Mouse (Mus musculus) lung, postnatal 14 days (tissue): ENCODE results near the gene Rptor.

Source experiments
- DNase-seq: peaks from one replicate; pipeline ENCODE4 v3.0.0; 2021

The Rptor gene

GRCm38 (mm10) chr11:119661479-119661878 lies 58.8 kb downstream of the Rptor start:
- DNase-seq = peak; percentile 25

GRCm38 (mm10) chr11:119663876-119664275 lies 61.2 kb downstream of the Rptor start:
- no peak for DNase-seq

- DNase-seq = no peak
Measured at GRCm38 (mm10) chr11:119664678-119665307, 62.1 kb downstream of the Rptor start.

GRCm38 (mm10) chr11:119665308-119665702 lies 62.6 kb downstream of the Rptor start:
- DNase-seq = no peak

GRCm38 (mm10) chr11:119666567-119667108 lies 63.9 kb downstream of the Rptor start:
- no peak for DNase-seq

GRCm38 (mm10) chr11:119670690-119671666 lies 68.3 kb downstream of the Rptor start:
- DNase-seq = no peak

DNA sequence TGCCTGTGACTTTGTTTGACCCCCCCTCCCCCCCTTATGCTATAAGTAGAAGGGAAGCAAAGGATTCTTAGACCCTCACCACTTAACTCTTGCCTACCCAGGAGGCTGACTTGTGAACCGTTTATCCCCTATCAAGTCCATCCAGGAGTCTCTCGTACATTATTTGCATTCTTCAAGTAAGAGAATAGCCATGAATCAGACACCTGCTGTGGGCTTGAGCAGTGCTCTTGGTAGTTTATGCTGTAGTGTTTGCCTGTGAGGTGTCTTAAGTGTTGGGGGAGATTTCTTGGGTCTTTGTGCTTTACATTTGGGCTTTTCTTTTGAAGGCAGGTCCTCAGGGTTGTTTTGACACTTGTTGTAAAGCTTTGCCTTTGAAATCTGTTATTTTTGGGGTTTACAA lies 69.3 kb downstream of the Rptor start:
- no peak for DNase-seq

DNA sequence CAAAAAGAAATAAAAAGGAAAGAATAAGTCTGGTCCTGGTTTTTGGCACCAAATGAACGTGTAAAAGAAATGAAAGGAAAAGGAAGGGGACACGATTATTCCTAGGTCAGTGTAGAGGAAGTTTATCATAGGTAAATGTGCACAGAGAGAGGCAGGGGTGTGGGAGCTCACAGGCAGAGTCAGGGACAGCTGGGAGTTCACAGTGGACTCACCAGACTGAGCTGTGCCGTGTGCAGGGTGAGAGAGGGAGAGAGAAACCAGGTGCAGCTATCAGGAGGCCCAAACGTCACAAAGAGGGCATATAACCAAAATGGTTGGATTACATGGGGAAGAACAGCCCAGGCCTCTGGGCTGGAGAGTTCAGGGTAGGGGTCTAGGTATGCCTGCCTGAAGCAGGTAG lies 70.1 kb downstream of the Rptor start:
- DNase-seq = no peak

DNA sequence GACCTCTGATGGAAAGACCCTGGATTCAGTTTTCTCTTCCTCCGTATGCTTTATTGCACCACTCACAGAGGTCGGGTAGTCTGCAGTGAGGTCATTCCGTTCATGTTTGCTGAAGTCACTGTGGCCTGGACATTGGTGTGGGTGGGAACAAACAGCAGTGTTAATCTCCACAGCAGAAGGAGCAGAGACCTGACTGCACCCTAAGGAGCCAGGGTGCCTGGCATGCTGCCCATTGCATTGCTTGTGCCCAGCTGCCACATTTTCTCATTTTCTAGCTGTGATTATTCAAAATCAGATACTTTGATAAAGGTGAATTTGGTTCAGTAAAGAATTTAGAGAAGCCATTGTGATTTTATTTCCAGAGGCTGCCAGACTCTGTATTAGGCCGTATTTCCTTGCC lies 72.1 kb downstream of the Rptor start:
- DNase-seq = no peak

GRCm38 (mm10) chr11:119675546-119675945 lies 72.8 kb downstream of the Rptor start:
- no peak for DNase-seq

- peak; percentile 28 for DNase-seq
Measured at GRCm38 (mm10) chr11:119676751-119677411, 74.2 kb downstream of the Rptor start.

- no peak for DNase-seq
Measured at GRCm38 (mm10) chr11:119678427-119678826, 75.7 kb downstream of the Rptor start.

DNA sequence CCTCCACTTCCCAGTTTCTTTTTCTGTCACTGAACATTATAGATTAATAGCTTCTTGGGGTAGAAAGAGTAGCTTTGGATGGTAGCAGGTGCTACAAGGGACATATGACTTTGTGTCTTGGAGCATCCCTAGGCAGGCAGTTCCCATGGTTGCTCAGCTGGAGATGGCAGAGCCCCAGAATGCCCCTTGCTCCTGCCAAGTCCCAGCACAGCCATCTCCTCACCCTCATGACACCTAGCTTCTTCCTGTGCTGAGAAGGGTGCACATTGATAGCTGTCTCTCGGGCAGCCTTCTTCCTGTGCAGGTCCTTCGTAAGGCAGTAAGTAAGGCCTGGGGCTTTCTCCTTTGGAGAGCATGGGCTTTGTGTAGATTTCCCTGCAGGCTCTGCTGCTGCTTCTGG lies 78.0 kb downstream of the Rptor start:
- DNase-seq = no peak

- DNase-seq = no peak
Measured at GRCm38 (mm10) chr11:119682285-119682684, 79.6 kb downstream of the Rptor start.

- no peak for DNase-seq
Measured at GRCm38 (mm10) chr11:119683796-119684195, 81.1 kb downstream of the Rptor start.

GRCm38 (mm10) chr11:119685477-119685876 lies 82.8 kb downstream of the Rptor start:
- peak; percentile 56 for DNase-seq

DNA sequence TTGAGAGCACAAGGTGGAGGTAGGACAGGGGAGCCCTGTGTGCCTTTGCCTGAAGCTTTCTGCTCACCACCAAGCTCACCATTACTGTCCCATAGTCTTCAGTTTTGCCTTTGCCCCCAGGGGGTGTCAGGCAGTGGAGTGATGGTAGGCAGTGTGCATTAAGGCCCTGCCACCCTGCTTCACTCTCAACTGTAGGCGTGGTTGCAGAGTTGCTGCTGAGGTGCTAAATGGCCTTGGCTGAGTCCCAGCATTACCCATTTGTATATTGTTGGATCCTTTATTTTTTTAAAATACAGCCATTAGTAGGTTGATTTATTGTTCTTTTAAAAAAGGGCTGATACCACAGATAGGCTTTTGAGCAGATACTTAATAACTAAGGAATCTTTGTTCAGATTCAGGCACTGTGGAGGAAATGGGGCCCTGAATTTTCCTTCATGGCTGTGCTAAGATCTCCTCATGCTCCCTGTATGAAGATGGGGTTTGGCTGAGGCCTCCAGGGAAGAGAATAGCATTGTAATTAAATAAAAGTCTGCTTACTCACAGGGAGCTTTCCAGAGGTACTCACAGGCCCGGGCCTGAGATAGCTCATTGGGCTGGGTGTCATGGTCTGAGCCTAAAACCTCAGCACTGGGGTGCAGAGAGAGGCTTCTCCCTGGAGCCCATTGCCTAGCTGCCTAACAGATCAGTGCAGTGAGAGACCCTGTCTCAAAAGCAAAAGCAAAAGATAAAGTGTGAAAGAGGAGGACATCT lies 83.4 kb downstream of the Rptor start:
- DNase-seq = no peak

DNA sequence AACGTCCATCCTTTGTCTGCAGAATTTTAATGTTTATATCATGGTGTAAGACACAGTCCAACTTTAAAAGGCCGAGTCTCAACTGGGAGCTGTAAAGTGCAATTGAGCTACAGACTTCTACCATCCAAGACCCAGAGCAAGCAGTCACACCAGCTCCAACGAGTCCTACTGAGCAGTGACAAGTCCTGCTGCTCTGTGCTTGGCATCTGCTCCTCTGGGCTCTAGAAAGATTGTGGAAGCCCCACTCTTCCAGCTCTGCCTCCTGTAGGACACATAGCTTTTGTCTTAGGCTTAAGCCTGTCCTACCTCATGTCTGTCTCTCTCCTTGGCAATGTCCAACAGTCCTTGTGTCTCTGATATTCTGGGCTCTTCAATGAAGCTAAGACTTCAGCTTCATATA lies 84.6 kb downstream of the Rptor start:
- no peak for DNase-seq

- peak; percentile 32 for DNase-seq
Measured at GRCm38 (mm10) chr11:119687966-119688365, 85.3 kb downstream of the Rptor start.

GRCm38 (mm10) chr11:119689936-119690335 lies 87.2 kb downstream of the Rptor start:
- no peak for DNase-seq

DNA sequence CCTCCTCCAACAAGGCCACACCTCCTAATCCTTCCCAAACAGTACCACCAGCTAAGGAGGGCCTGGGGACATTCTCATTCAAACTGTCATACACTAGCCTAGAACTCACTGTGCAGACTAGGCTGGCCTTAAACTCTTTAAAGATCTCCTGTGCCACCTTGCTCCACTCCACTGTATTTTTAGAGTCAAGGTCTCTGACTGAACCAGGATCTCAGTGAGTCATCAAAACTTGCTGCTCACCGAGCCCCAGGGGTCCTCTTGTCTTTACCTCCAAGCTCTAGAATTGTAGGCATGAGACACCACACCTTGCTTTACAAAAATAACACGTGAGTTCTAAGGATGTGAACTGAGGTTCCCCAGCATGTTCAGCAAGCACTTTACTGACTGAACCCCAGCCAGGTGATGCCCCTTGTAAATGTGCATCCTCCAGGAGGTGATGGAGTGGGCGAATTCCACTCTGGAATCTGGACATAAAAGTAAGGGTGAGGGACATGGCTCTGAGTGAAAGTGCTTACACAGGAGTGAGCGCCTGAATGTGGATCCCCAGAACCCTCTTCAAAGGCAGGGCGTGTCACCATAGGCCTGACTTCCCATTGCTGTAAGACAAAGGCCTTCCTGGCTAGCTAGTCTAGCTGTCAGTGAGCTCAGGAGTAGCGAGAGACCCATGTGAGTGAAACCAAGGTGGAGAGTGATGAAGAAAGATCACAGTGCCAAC lies 89.6 kb downstream of the Rptor start:
- DNase-seq = no peak

GRCm38 (mm10) chr11:119692911-119693261 lies 90.2 kb downstream of the Rptor start:
- no peak for DNase-seq
